Mouse (Mus musculus) cerebellum, adult 2 months (tissue): ENCODE data around the gene Gm21985. TPM values are rescaled to one million over a fixed set of nuclear protein-coding genes. Genes with fewer than 3 reads are reported as not detected.

Experiments used
- DNase-seq, 2 experiments: peaks; one replicate each; pipeline ENCODE4 v3.0.0; 2021
- H3K27ac ChIP-seq: fragments of 200-500 bp; 2 replicates; pipeline ENCODE4 v1.5.1; 2012; ENCODE audit warnings: low read length, control low read depth, inconsistent platforms; ENCODE audit not compliant: insufficient read depth
- H3K27me3 ChIP-seq: fragments of 200-500 bp; 2 replicates; pipeline ENCODE4 v1.6.1; 2012; ENCODE audit warnings: inconsistent platforms, mild to moderate bottlenecking, low read length, moderate library complexity; ENCODE audit not compliant: control insufficient read depth, insufficient read depth
- H3K4me1 ChIP-seq: fragments of 200-500 bp; 2 replicates; pipeline ENCODE4 v1.6.1; 2011; ENCODE audit warnings: low read length; ENCODE audit not compliant: control insufficient read depth, insufficient read depth
- H3K4me3 ChIP-seq: fragments of 200-500 bp; replicated peaks from 2 replicates; pipeline ENCODE3; 2011; ENCODE audit warnings: mild to moderate bottlenecking, low read depth, low read length, control low read depth; ENCODE audit not compliant: insufficient read depth
- CTCF ChIP-seq: fragments of 200-500 bp; IDR thresholded peaks from 2 replicates; pipeline ENCODE4 v1.5.1; 2011; ENCODE audit warnings: low read depth, mild to moderate bottlenecking, control low read depth, low read length, moderate library complexity, borderline replicate concordance; ENCODE audit not compliant: insufficient read depth
- POLR2A ChIP-seq: fragments of 200-500 bp; IDR thresholded peaks from 2 replicates; pipeline ENCODE4 v1.6.1; 2011; ENCODE audit warnings: low read length, control low read depth, borderline replicate concordance; ENCODE audit not compliant: insufficient read depth
- WGBS: fragments of 180-500 bp; shearing (Covaris S2); methylation state at CpG from one replicate; pipeline ENCODE4 v1.1.7; 2018; 5-methylcytosine and 5-hydroxymethylcytosine counted together
- polyA plus RNA-seq: library from polyadenylated mRNA; depleted of rRNA; stranded (reverse); fragments of >200 nt; gene quantifications from 2 replicates; pipeline ENCODE4 v1.2.3, GENCODE M21; 2012

Gm21985 gene
- polyA plus RNA-seq, 1 experiment, result not detected

- Histone ChIP-seq H3K27ac (no peak overlapping the region), H3K27me3 (no peaks in the 10 kb centered on the region), H3K4me1 (no peaks in the 10 kb centered on the region), H3K4me3 (no peak overlapping the region)
- TF ChIP-seq POLR2A (no peak), CTCF (no peak)
- no peak for DNase-seq
- WGBS, result 87% methylated on average over 6 of the region's 6 CpGs
These were observed 71.1 kb downstream of the Gm21985 start for GRCm38 (mm10) chr2:112337211-112337610.

GRCm38 (mm10) chr2:112339736-112340135 lies 73.6 kb downstream of the Gm21985 start:
- TF ChIP-seq POLR2A, result no peak
- peak; percentile 34; the same call in 1 of the 2 replicates for TF ChIP-seq CTCF
- Histone ChIP-seq H3K4me3 (no peak overlapping the region), H3K27ac (no peak overlapping the region), H3K4me1 (no peaks in the 10 kb centered on the region), H3K27me3 (no peaks in the 10 kb centered on the region)
- 90% methylated on average over 2 of the region's 2 CpGs for WGBS
- no peak for DNase-seq

DNA sequence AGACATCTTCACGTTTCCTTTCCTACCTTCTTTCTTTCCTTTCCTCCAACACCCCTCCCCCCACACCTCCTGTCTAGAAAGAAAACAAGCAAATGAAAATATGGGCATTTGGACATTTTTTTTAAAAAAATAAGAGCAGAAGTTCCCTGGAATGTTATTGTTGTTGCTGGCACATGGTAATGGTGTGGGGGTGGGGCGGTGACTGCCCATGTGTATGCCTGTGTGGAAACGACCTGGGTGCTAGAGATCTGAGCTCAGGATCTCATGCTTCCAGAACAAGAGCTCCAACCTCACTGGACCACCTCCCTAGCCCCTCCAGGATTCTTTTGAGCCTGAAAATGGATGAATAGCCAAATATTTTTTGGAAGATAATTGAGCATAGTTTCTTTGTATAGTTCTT lies 75.0 kb downstream of the Gm21985 start:
- Histone ChIP-seq H3K27ac (no peak overlapping the region), H3K4me1 (no peaks in the 10 kb centered on the region), H3K4me3 (no peak overlapping the region), H3K27me3 (no peaks in the 10 kb centered on the region)
- TF ChIP-seq POLR2A (no peak), CTCF (no peak)
- WGBS, result 66% methylated on average over 3 of the region's 3 CpGs
- DNase-seq, result no peak

DNA sequence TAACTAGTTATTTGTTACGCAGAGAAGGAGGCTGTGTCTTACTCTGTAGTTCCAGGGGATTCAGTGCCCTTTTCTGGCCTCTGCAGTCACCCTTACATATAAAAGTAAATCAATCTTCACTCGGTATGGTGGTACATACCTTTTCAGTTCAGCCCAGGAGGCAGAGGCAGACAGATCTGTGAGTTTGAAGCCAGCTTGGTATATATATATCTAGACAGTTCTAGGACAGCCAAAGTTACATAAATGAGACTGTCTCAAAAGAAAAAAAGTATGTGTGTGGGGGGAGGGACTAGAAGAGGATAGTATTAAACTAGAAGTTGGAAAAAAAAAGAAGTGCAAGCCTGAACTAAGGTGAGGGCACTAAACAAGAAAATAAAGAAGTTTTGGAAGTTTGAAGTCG lies 82.1 kb downstream of the Gm21985 start:
- H3K4me1 ChIP-seq, result no peaks in the 10 kb centered on the region

DNA sequence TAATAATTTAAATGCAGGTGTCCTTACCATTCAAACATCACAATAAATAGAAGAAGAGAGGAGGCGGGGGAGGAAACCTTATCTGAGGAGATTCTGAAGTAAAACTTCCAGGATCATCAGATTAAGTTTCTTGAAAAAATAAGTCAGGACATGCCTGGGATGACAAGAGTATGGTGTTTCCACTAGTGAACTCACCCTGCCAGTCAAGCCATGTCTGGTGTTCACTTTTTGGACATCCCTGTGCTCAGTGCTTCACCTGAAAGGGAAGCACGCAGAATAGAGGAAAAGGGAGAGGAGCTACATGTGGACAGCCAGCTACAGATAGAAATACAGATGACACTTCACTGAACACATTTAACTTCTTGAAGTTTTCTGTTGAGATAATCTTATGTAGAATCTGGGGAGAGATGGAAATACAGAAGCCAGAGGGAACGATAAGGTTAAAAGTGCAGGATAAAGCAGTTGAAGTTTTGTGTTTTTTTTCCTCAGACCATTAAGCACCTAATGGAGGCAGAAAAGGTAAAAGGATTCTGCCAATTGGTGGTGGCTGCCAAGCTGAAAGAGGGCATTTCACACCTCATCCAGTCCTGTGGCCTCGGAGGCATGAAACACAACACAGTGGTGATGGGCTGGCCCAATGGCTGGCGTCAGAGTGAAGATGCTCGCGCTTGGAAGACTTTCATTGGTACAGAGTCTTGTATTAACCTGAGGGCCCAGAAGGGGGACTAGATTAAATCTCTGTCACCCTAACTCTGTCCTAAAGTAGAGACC lies 87.8 kb downstream of the Gm21985 start:
- TF ChIP-seq CTCF (no peak), POLR2A (no peak)
- DNase-seq, result no peak
- Histone ChIP-seq H3K4me3 (no peak overlapping the region), H3K27me3 (no peaks in the 10 kb centered on the region), H3K4me1 (no peaks in the 10 kb centered on the region), H3K27ac (no peak overlapping the region)
- 83% methylated on average over 7 of the region's 7 CpGs for WGBS

More for the DNA sequence above, 82.1 kb downstream of the Gm21985 start:
- WGBS, result 90% methylated on average over 3 of the region's 3 CpGs
- H3K27ac ChIP-seq, result no peak overlapping the region
- no peak overlapping the region for H3K4me3 ChIP-seq
- DNase-seq, result no peak
- no peaks in the 10 kb centered on the region for H3K27me3 ChIP-seq
- no peak for TF ChIP-seq POLR2A
- no peak for TF ChIP-seq CTCF

- H3K4me3 ChIP-seq, result no peak overlapping the region
- H3K27ac ChIP-seq, result no peak overlapping the region
- no peaks in the 10 kb centered on the region for H3K4me1 ChIP-seq
- TF ChIP-seq POLR2A (no peak), CTCF (no peak)
- H3K27me3 ChIP-seq, result no peaks in the 10 kb centered on the region
- WGBS, result 69% methylated on average over 2 of the region's 2 CpGs
- no peak for DNase-seq
These were observed 93.5 kb downstream of the Gm21985 start for GRCm38 (mm10) chr2:112359611-112360010.

DNA sequence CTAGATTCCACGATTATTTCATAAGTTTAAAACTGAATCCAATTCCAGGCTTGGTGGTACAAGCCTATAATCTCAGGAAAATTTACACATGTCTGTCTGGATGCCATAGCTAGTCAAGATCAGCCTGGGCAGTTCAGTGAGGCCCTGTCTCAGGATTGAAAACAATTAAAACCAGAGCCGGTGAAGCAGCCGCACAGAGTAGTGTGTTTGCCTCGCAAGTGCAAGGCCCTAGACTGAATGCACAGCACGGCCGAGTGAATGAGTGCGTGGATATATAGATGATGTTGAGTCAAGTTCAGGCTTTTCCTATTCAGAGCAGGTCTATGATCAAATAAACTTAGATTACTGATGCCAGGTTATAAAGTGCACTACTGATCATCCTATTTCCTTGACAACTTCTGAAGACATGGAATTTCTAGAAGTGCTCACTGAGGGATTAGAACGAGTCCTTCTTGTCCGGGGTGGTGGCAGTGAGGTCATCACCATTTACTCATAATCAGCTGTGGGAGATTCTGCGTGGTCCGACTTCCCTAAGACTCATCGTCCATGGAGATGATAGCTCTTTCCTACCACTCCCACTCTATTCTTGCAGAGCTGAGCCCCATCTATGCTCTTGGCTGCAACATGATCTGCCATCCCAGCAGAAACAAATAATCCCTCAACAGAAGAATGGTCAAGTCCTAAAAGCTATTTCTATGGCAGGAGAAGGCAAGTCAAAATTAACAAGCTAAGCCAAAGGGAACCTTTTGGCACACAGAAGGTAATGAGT lies 94.1 kb downstream of the Gm21985 start:
- Histone ChIP-seq H3K4me1 (no peaks in the 10 kb centered on the region), H3K27me3 (no peaks in the 10 kb centered on the region), H3K4me3 (no peak overlapping the region), H3K27ac (no peak overlapping the region)
- no peak for DNase-seq
- TF ChIP-seq POLR2A (no peak), CTCF (no peak)
- 89% methylated on average over 12 of the region's 12 CpGs for WGBS

DNA sequence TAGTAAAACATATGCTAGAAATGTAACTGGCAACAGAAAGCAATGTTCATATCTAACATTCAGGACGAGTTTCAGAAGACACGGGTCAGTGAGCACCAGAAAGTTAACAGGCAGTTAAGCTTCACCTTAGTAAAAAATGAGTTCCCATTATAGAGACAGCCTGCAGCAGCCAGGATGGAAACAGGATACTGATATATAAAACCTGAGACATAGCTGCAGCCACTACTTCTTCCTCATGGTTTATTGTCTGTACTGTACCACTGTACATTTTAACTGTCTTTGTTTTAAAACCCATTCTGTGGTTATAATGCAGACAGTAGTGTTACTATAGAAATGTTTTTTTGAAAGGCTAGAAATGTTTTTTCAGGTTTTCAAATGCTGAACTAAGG lies 94.7 kb downstream of the Gm21985 start:
- Histone ChIP-seq H3K27ac (no peak overlapping the region), H3K27me3 (no peaks in the 10 kb centered on the region), H3K4me1 (no peaks in the 10 kb centered on the region), H3K4me3 (no peak overlapping the region)
- no peak for DNase-seq
- TF ChIP-seq CTCF (no peak), POLR2A (no peak)
- WGBS, result 72% methylated on average over 2 of the region's 2 CpGs
